Comparison of ENCODE assay signal across 15 mouse cellular contexts in the genomic region with DNA sequence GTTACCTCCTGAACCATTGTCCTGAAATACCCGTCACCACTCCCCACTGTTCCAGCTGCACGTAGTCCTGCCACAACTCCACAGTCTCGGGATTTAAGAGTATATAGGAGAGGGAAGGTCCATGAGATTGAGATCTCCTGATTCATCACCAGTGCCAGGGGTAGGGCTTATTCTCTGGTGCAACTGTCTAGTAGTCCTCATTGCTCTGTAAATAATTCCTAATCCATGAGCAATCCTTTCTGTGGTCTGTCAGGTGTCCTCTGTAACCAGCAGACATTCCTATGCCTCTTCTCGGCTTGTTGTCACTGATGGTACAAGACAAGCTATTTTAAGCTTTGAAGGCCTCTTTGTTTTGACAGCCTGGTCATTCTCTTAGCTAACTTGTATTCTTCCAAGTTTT. TPM values are rescaled to one million over a fixed set of nuclear protein-coding genes. Genes with fewer than 3 reads are reported as not detected.
DNase-seq lines count a peak whose midpoint lies in the region; ATAC-seq and TF ChIP-seq lines count a peak whose summit lies in the region.
"Had no signal": no experiment of that assay in that cellular context is flagged by ENCODE, and none has a peak within 500 bp of the region (broad histone marks: within the 10 kb centered on the region; RNA-seq: fewer than 3 reads in every experiment).

No protein-coding gene starts in this region.

- H3K4me2 ChIP-seq in heart, embryonic 14.5 days (ENCODE audit: low read length), result no peak overlapping the region
- H3K4me2 ChIP-seq: neural tube, embryonic 12.5 days had no signal

- no peak for ATAC-seq in heart, embryonic 14.5 days (ENCODE audit: insufficient number of reproducible peaks, insufficient read depth, low FRiP score, low read depth)
- ATAC-seq in Patski, result peak; percentile 80
- ATAC-seq: inflammation-experienced regulatory T-cells, adult 6 months had no signal

- no peak for TF ChIP-seq CTCF in layer of hippocampus, adult 2 months (conservative IDR thresholded peaks at IDR 0.05)
- TF ChIP-seq CTCF in Patski (IDR thresholded peaks at IDR 0.05), result no peak
- no peak for TF ChIP-seq CTCF in olfactory bulb, adult 2 months (IDR thresholded peaks at IDR 0.05; ENCODE audit: insufficient read depth, low read depth, low read length)

- H3K36me3 ChIP-seq in heart, embryonic 14.5 days (ENCODE audit: control insufficient read depth, insufficient read depth, low read length), result no peaks in the 10 kb centered on the region
- H3K36me3 ChIP-seq: neural tube, embryonic 12.5 days had no signal

- intact Hi-C loops in heart, postnatal 25 days (cut with DNase I), result loop anchor here (1.0 to 5.0 kb wide), 2 partner anchors 10 to 45 kb away; a partner anchor contains a TSS

- H3K27ac ChIP-seq in heart, embryonic 14.5 days (replicated peaks in 1 of 2; ENCODE audit: control insufficient read depth in 1 of 2, insufficient read depth in 1 of 2, low read depth in 2 of 2, low read length in 2 of 2), result peak overlapping the region; percentile 2 to 4; a peak in 1 of 4 replicates
- H3K27ac ChIP-seq in layer of hippocampus, adult 2 months, result peak overlapping the region; percentile 88
- H3K27ac ChIP-seq in olfactory bulb, adult 2 months (ENCODE audit: insufficient read depth, low read depth, low read length), result peak overlapping the region; percentile 42; the same call in 1 of the 2 replicates
- H3K27ac ChIP-seq: neural tube, embryonic 12.5 days had no signal

- in situ Hi-C loops in Patski (cut with MboI; ENCODE audit: low pct_unique_long_range_greater_than_20kb), result no loop called here

- 26% methylated on average over 4 of the region's 4 CpGs for WGBS in heart, embryonic 14.5 days
- WGBS in olfactory bulb, adult 2 months, result 39% methylated on average over 4 of the region's 4 CpGs

- CTCF ChIA-PET in Patski (lab: Charles Lee), result no interaction called here

- peak overlapping the region; percentile 31; the same call in 1 of the 2 replicates for H3K9ac ChIP-seq in heart, embryonic 14.5 days (ENCODE audit: low read length)
- H3K9ac ChIP-seq: forebrain, postnatal 0 days; neural tube, embryonic 12.5 days had no signal

- H3K4me3 ChIP-seq in heart, embryonic 14.5 days (ENCODE audit: control insufficient read depth in 1 of 2, insufficient read depth in 1 of 2, low read depth in 1 of 2, low read length in 2 of 2), result no peak overlapping the region
- H3K4me3 ChIP-seq in layer of hippocampus, adult 2 months, result no peak overlapping the region
- no peak overlapping the region for H3K4me3 ChIP-seq in olfactory bulb, adult 2 months (ENCODE audit: insufficient read depth, low read depth, low read length)
- H3K4me3 ChIP-seq: neural tube, embryonic 12.5 days had no signal

- H3K27me3 ChIP-seq in heart, embryonic 14.5 days (ENCODE audit: control insufficient read depth, insufficient read depth, low read length), result no peaks in the 10 kb centered on the region
- H3K27me3 ChIP-seq in Patski, result no peaks in the 10 kb centered on the region
- H3K27me3 ChIP-seq: CH12.LX; neural tube, embryonic 12.5 days had no signal

- TF ChIP-seq POLR2A in olfactory bulb, adult 2 months (IDR thresholded peaks at IDR 0.05; ENCODE audit: insufficient read depth, low read depth, low read length), result no peak

- POLR2A ChIA-PET in Patski (lab: Charles Lee), result interaction anchor here (1.5 kb wide), 1 partner anchor 13 kb away, joined by 4 read pairs; no protein-coding TSS in a partner anchor

- peaks cover 8 to 31% of the 10 kb centered on the region in 2 experiments for H3K4me1 ChIP-seq in heart, embryonic 14.5 days (ENCODE audit: control insufficient read depth in 2 of 2, insufficient read depth in 2 of 2, low read length in 2 of 2)
- H3K4me1 ChIP-seq in olfactory bulb, adult 2 months (ENCODE audit: control insufficient read depth, insufficient read depth, low read length), result peaks cover 5% of the 10 kb centered on the region

- H3K9me3 ChIP-seq in heart, embryonic 14.5 days (ENCODE audit: control insufficient read depth, low read length), result no peaks in the 10 kb centered on the region
- H3K9me3 ChIP-seq: neural tube, embryonic 12.5 days had no signal

- DNase-seq in heart, postnatal 25 days (ENCODE audit: low spot score), result no peak
- no peak for DNase-seq in layer of hippocampus, adult 2 months (ENCODE audit: low spot score in 2 of 2)
- no peak for DNase-seq in layer of hippocampus, postnatal 10 days (ENCODE audit: low spot score in 2 of 2)
- DNase-seq in Patski (ENCODE audit: low read depth, low spot score), result peak; percentile 34
- no peak for DNase-seq in ovary, postnatal 14 days (ENCODE audit: low spot score)
- DNase-seq: adrenal gland, postnatal 36 days; cerebellum, postnatal 36 days; forebrain, postnatal 0 days; gastrocnemius, postnatal 10 days; midbrain, embryonic 14.5 days had no signal

RNA-seq across cellular contexts. Expression of a gene that starts 46.9 kb away (rescaled TPM):
- polyA plus RNA-seq in heart, embryonic 14.5 days (2014; fragmentation: Nextera tagmentation; extraction: Ambion mirVana), result 87.2 and 88.5 TPM in 2 replicates
- total RNA-seq in heart, postnatal 25 days (2021), result 10 to 100 TPM; 47.4 to 51.4 TPM
- 100 to 1,000 TPM; 326 to 341 TPM for total RNA-seq in layer of hippocampus, adult 2 months (2021)
- 100 to 1,000 TPM; 283 to 297 TPM for total RNA-seq in layer of hippocampus, postnatal 10 days (2021)
- 90.4 TPM for polyA plus RNA-seq in Patski (2021)
- not detected in 2 replicates for polyA plus RNA-seq in olfactory bulb, adult 2 months (2012; ENCODE audit: insufficient read depth, insufficient read length, low replicate concordance, missing spikeins)

Comparison
In these comparisons a context has a peak if more than half of its experiments do, and no peak if none do; other contexts are left out.
1. H3K27ac ChIP-seq: peak in every context shown above with its lines; median percentile 88 in layer of hippocampus, adult 2 months; 42 in olfactory bulb, adult 2 months; 3 in heart, embryonic 14.5 days.
2. RNA of a gene that starts 46.9 kb away (total RNA-seq): 326 to 341 TPM in layer of hippocampus, adult 2 months and 283 to 297 TPM in layer of hippocampus, postnatal 10 days; 47.4 to 51.4 TPM in heart, postnatal 25 days; every median in the first group is over 4 times any median in the second.